Mouse (Mus musculus) thymus, adult 2 months (tissue): ENCODE results near the gene Gm10837. TPM values are rescaled to one million over a fixed set of nuclear protein-coding genes. Genes with fewer than 3 reads are reported as not detected.

Experiments
- DNase-seq: peaks from one replicate; pipeline ENCODE4 v3.0.0; 2021
- H3K27ac ChIP-seq: fragments of 200-500 bp; 2 replicates; pipeline ENCODE4 v1.5.1; 2012; ENCODE audit warnings: low read length, control low read depth; ENCODE audit not compliant: control insufficient read depth, insufficient read depth
- H3K27me3 ChIP-seq: fragments of 200-500 bp; 2 replicates; pipeline ENCODE4 v1.6.1; 2012; ENCODE audit warnings: mild to moderate bottlenecking, low read length, moderate library complexity, mixed read lengths; ENCODE audit not compliant: control insufficient read depth, insufficient read depth
- H3K36me3 ChIP-seq: fragments of 200-500 bp; 2 replicates; pipeline ENCODE4 v1.6.1; 2012; ENCODE audit warnings: mild to moderate bottlenecking, low read length, moderate library complexity; ENCODE audit not compliant: control insufficient read depth, insufficient read depth
- H3K4me1 ChIP-seq: fragments of 200-500 bp; replicated peaks from 2 replicates; pipeline ENCODE4 v1.6.1; 2012; ENCODE audit warnings: low read length; ENCODE audit not compliant: control insufficient read depth, insufficient read depth
- H3K4me3 ChIP-seq: fragments of 200-500 bp; 2 replicates; pipeline ENCODE4 v1.5.1; 2012; ENCODE audit warnings: mild to moderate bottlenecking, low read length, control low read depth, moderate library complexity; ENCODE audit not compliant: control insufficient read depth, insufficient read depth
- CTCF ChIP-seq: fragments of 200-500 bp; IDR thresholded peaks from 2 replicates; pipeline ENCODE4 v1.5.1; 2012; ENCODE audit warnings: mild to moderate bottlenecking, control low read depth, low read length, moderate library complexity, borderline replicate concordance; ENCODE audit not compliant: control insufficient read depth, poor library complexity, insufficient read depth; ENCODE audit errors: extremely low read depth
- POLR2A ChIP-seq: fragments of 200-500 bp; IDR thresholded peaks from 2 replicates; pipeline ENCODE4 v1.6.1; 2012; ENCODE audit warnings: mild to moderate bottlenecking, low read length, control low read depth, moderate library complexity; ENCODE audit not compliant: control insufficient read depth, poor library complexity, insufficient read depth; ENCODE audit errors: extremely low read depth
- WGBS: fragments of 180-500 bp; shearing (Covaris S2); methylation state at CpG from one replicate; pipeline ENCODE4 v1.1.7; 2018; 5-methylcytosine and 5-hydroxymethylcytosine counted together
- polyA plus RNA-seq: library from polyadenylated mRNA; depleted of rRNA; stranded (reverse); fragments of >200 nt; gene quantifications from 2 replicates; pipeline ENCODE4 v1.2.3, GENCODE M21; 2012; rRNA removed

Gm10837 gene
- polyA plus RNA-seq: not detected in 2 replicates

DNA sequence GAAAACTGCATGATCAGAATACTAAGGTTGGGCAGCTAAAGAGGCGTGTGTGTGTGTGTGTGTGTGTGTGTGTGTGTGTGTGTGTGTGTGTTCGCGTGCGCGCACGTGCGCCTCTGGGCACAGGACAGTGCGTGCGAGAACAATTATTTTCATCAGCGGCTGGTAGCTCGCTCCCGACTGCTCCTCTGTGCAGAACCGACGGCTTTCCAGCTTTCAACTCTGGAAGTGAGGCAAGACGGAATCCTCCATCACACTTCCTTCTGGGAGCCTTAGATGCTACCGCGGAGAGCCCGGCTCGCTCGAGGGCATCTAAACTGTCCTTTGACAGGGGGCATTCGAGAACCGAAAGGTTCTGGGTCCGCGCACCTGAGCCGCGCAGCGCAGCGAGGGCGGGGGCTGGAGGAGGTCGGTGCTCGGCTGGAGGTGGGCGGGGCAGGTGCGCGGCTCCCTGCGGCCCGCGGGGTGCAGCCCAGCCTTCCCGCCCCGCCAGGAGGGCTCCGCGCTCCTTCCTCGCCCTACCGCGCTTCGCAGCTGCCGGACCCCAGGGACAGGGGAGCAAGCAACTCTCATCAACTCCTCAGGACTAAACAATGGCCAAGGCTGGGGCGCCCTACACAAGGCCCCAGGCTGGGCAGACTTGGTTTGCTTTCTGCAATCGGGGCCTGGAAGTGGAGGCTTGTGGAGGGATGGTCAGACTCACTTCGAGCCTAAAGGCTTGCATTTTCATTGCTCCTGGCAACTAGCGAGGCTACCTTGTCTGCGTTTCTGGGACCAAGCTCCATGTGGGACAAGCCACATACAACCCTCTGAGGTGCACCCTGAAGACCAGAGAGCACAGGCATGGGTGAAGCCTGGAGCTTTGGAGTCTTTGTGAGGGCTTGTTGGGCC is at the start of gene Gm10837:
TSS of gene Gm10837 (plus strand) at position 146 of the 888 bp plus-strand sequence.
- TF ChIP-seq POLR2A: no peak
- TF ChIP-seq CTCF: no peak
- Histone ChIP-seq H3K4me3 (no peak within 1 kb of the TSS), H3K4me1 (0 out of 2 replicates have a peak, but pooled peaks cover 4% of the 10 kb centered on the region), H3K27ac (no peak within 1 kb of the TSS), H3K27me3 (peaks cover 7% of the 10 kb centered on the region; the same call in 1 of the 2 replicates), H3K36me3 (no peaks in the 10 kb centered on the region)
- DNase-seq: no peak
- 5% methylated on average over 51 of the region's 51 CpGs for WGBS

DNA sequence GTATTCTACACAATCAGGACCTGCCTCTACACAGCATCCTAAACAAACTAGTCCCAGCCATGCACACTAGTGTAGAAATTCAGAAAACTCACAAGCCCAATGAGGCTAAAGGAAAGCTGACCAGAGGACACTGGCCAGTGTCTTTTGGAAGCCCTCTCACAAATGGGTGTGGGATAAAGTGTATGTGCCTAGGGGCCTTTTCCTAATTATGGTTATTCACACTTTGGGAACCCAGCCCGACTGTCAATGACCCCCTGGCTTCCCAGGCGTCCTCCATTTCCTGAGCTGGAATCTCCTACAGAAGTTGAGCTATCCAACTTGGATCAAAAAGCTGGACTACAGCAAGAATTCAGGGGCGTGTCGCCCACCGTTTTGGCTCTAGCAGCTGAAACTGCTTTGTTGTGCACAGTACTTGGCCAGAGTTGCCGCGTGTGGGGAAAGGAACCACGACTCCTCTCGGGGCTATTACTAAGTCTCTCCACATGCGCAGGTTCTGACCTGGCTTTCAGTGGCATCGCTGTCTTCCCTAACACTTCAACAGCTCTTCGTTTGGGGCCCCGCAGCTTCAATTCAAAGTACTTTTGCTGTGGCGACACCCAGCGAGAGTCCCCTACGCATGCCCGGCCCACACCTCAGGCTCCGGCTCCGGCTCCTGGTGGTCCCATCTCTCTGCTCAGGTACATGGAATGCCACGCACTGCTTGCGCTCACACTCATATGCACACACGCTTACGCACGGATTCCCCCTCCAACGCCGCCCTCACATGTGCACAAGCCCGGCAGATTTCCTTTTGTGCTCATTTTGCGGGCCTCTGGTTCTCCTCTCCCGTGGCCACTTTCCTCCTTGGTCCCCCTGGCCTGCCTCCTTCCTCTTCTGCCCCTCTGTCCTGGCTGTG is 40.5 kb upstream of the Gm10837 start:
- 17% methylated on average over 29 of the region's 29 CpGs for WGBS
- H3K27ac ChIP-seq: no peak overlapping the region
- H3K27me3 ChIP-seq: peaks cover 12% of the 10 kb centered on the region
- no peak overlapping the region for H3K4me3 ChIP-seq
- H3K4me1 ChIP-seq: no peaks in the 10 kb centered on the region; the same call in 1 of the 2 replicates
- no peak for TF ChIP-seq CTCF
- TF ChIP-seq POLR2A: no peak
- no peaks in the 10 kb centered on the region for H3K36me3 ChIP-seq
- DNase-seq: no peak

DNA sequence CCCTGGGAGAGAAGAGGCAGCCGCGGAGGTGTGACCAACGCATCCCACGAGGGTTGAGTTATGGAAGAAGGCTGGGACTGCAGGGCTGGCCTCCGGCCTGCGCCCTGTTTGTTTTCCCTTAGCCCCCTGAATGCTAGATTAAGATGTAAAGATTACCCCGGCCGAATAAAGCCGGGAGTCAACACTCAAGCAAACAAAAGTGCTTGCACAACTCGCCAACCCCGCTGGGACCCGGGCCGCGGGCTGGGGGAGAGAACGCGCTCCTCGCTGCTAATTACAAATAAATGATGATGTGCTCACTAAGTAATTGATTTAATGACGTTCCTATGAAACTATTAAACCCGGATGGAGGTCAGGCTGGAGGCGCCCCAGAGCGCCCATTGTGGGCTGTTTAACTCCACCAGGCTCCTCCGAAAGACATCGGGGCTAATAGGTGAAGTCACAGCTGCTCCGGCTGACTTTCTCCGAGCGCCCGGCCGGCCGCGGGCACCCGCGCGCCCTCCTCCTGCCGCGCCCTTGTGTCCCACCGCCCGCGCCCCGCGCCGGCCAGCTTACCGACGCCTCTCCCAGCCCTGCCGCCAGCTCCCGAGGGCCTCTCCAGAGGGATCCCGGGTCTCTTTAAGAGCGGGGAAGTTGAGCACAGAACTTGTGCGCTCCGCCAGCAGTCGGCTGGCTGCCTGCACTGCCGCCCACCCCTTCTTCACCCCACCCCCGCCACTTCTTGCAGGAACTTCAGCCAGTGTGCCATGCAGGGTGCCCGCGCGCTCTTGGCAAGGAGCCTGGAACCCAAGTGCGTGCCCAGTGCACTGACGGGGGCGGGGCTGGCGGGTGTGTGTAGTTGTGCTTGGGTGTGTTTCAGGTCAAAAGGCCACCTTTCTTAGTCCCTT is 39.6 kb upstream of the Gm10837 start, which contains the start of gene Gm5089:
TSS of gene Gm5089 (minus strand) at position 620 of the 887 bp plus-strand sequence.
- no peak for DNase-seq
- TF ChIP-seq POLR2A (no peak), CTCF (no peak)
- no peaks in the 10 kb centered on the region; the same call in 1 of the 2 replicates for H3K4me1 ChIP-seq
- H3K36me3 ChIP-seq: no peaks in the 10 kb centered on the region
- no peak within 1 kb of the TSS for H3K4me3 ChIP-seq
- WGBS: 4% methylated on average over 59 of the region's 59 CpGs
- H3K27ac ChIP-seq: no peak within 1 kb of the TSS
- H3K27me3 ChIP-seq: peaks cover 12% of the 10 kb centered on the region

GRCm38 (mm10) chr14:122451551-122452145 is 38.7 kb upstream of the Gm10837 start:
- DNase-seq: no peak
- Histone ChIP-seq H3K36me3 (no peaks in the 10 kb centered on the region), H3K4me3 (no peak overlapping the region), H3K27me3 (peaks cover 12% of the 10 kb centered on the region), H3K27ac (no peak overlapping the region), H3K4me1 (no peaks in the 10 kb centered on the region; the same call in 1 of the 2 replicates)
- TF ChIP-seq CTCF (no peak), POLR2A (no peak)
- WGBS: 79% methylated on average over 5 of the region's 5 CpGs

DNA sequence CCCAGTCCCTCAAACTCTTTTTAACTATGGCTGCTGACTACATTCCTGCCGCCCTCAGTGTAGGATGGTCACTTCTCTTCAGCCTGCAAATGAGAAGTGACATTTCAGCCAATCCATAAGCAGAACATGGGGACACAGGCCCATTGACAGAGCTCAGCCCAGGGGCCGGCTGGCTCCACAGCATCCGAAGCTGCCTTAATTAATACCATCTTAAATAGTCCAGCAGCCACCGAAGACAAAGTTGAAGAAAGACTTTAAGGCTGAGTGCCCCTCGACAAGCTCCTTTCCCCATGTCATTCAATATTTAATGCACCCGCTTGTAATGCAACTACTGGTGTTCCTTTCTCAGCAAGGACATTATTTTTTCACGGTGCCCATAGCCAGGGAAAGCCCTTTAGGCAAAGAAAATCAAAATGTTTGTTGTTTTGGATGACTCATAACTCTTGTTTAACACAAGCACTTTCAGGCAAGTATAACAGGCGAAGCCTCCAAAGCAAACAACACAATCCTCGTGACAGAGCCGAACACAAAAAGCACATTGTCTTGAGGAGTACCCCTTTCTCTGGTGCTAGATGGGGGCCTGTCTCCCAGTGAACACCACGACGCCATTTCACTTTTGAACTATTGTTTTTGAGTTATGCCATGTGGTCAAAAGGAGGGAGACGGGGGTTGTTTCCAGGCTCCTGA is 37.5 kb upstream of the Gm10837 start:
- Histone ChIP-seq H3K36me3 (no peaks in the 10 kb centered on the region), H3K27me3 (peaks cover 12% of the 10 kb centered on the region), H3K4me1 (no peaks in the 10 kb centered on the region; the same call in 1 of the 2 replicates), H3K27ac (no peak overlapping the region), H3K4me3 (no peak overlapping the region)
- WGBS: 70% methylated on average over 13 of the region's 13 CpGs
- TF ChIP-seq POLR2A: no peak
- TF ChIP-seq CTCF: no peak
- no peak for DNase-seq

- DNase-seq: no peak
- no peak for TF ChIP-seq CTCF
- no peak for TF ChIP-seq POLR2A
- no peaks in the 10 kb centered on the region; the same call in 1 of the 2 replicates for H3K4me1 ChIP-seq
- no peak overlapping the region for H3K27ac ChIP-seq
- H3K4me3 ChIP-seq: no peak overlapping the region
- no peaks in the 10 kb centered on the region for H3K36me3 ChIP-seq
- peaks cover 12% of the 10 kb centered on the region for H3K27me3 ChIP-seq
- 13% methylated on average over 32 of the region's 32 CpGs for WGBS
These were observed 36.9 kb upstream of the Gm10837 start for GRCm38 (mm10) chr14:122453388-122453995.
